Mouse (Mus musculus) heart, embryonic 15.5 days (tissue): ENCODE measurements around the gene Ubac1. TPM values are rescaled to one million over a fixed set of nuclear protein-coding genes. Genes with fewer than 3 reads are reported as not detected.
A peak's percentile ranks its signal among the peaks of the same experiment; 100 is the strongest.

Source experiments
- ATAC-seq: fragments of 200-750 bp; cut with Nextera tagmentation; replicated peaks from 2 replicates; pipeline ENCODE4 v1.8.0; 2017; ENCODE audit warnings: low read depth, moderate TSS enrichment; ENCODE audit not compliant: insufficient number of reproducible peaks, insufficient read depth, low FRiP score
- H3K27ac ChIP-seq: fragments of 300-500 bp; sonication (generic); 2 replicates; pipeline ENCODE4 v1.5.1; 2015; ENCODE audit warnings: mild to moderate bottlenecking, inconsistent platforms
- H3K27me3 ChIP-seq: fragments of 300-500 bp; sonication (generic); 2 replicates; pipeline ENCODE4 v1.6.1; 2015; ENCODE audit warnings: inconsistent platforms
- H3K36me3 ChIP-seq: fragments of 300-500 bp; sonication (generic); 2 replicates; pipeline ENCODE4 v1.6.1; 2015; ENCODE audit warnings: mild to moderate bottlenecking, inconsistent platforms
- H3K4me1 ChIP-seq: fragments of 300-500 bp; sonication (generic); replicated peaks from 2 replicates; pipeline ENCODE4 v1.6.1; 2015; ENCODE audit warnings: inconsistent platforms
- H3K4me2 ChIP-seq: fragments of 300-500 bp; sonication (generic); 2 replicates; pipeline ENCODE4 v1.6.1; 2015; ENCODE audit warnings: inconsistent platforms, mild to moderate bottlenecking, moderate library complexity
- H3K4me3 ChIP-seq: fragments of 300-500 bp; sonication (generic); 2 replicates; pipeline ENCODE4 v1.5.1; 2015; ENCODE audit warnings: mild to moderate bottlenecking, inconsistent platforms
- H3K9ac ChIP-seq: fragments of 300-500 bp; sonication (generic); 2 replicates; pipeline ENCODE4 v1.6.1; 2015; ENCODE audit warnings: mild to moderate bottlenecking, inconsistent platforms
- H3K9me3 ChIP-seq: fragments of 300-500 bp; sonication (generic); replicated peaks from 2 replicates; pipeline ENCODE4 v1.6.1; 2016; ENCODE audit warnings: inconsistent platforms
- WGBS: fragments of 180-500 bp; shearing (Covaris S2); methylation state at CpG from one replicate; pipeline ENCODE4 v1.1.7; 2015; ENCODE audit warnings: mixed read lengths; 5-methylcytosine and 5-hydroxymethylcytosine counted together
- polyA plus RNA-seq: library from polyadenylated mRNA; unstranded; fragments of >200 nt; fragmentation: Nextera tagmentation; extraction: Ambion mirVana; gene quantifications from 2 replicates; pipeline ENCODE4 v1.2.1, GENCODE M21; 2015

Ubac1 gene
- polyA plus RNA-seq, 1 experiment from 2014 or later: 105 TPM

GRCm38 (mm10) chr2:26022258-26022565 lies 665 bp upstream of the Ubac1 start:
- H3K4me3 ChIP-seq: peak overlapping the region; percentile 91
- WGBS: 81% methylated on average over 8 of the region's 8 CpGs

GRCm38 (mm10) chr2:26020714-26021560 lies 610 bp downstream of the Ubac1 start:
- H3K4me2 ChIP-seq: peak overlapping the region; percentile 84
- peak; percentile 56 for ATAC-seq
- no peaks in the 10 kb centered on the region for H3K27me3 ChIP-seq
- peaks cover 35% of the 10 kb centered on the region for H3K4me1 ChIP-seq
- WGBS: 2% methylated on average over 38 of the region's 38 CpGs
- H3K36me3 ChIP-seq: peaks cover 2% of the 10 kb centered on the region; the same call in 1 of the 2 replicates
- peak overlapping the region; percentile 82 for H3K9ac ChIP-seq
- peak overlapping the region; percentile 97 for H3K27ac ChIP-seq
- peak overlapping the region; percentile 91 for H3K4me3 ChIP-seq
- no peaks in the 10 kb centered on the region for H3K9me3 ChIP-seq

More at GRCm38 (mm10) chr2:26022258-26022565, 665 bp upstream of the Ubac1 start:
- Histone ChIP-seq H3K27ac (no peak overlapping the region), H3K9me3 (no peaks in the 10 kb centered on the region), H3K36me3 (no peaks in the 10 kb centered on the region), H3K4me1 (peaks cover 32% of the 10 kb centered on the region), H3K9ac (no peak overlapping the region), H3K27me3 (no peaks in the 10 kb centered on the region), H3K4me2 (peak overlapping the region; percentile 84)
- ATAC-seq: no peak

GRCm38 (mm10) chr2:26019923-26020322 lies 1.6 kb downstream of the Ubac1 start:
- Histone ChIP-seq H3K9ac (peak overlapping the region; percentile 82; the same call in 1 of the 2 replicates), H3K27me3 (no peaks in the 10 kb centered on the region), H3K9me3 (no peaks in the 10 kb centered on the region), H3K4me2 (peak overlapping the region; percentile 84), H3K36me3 (peaks cover 12% of the 10 kb centered on the region; the same call in 1 of the 2 replicates), H3K4me3 (peak overlapping the region; percentile 91), H3K4me1 (peaks cover 35% of the 10 kb centered on the region), H3K27ac (peak overlapping the region; percentile 97)
- WGBS: 70% methylated on average over 3 of the region's 3 CpGs
- ATAC-seq: no peak

GRCm38 (mm10) chr2:26017326-26017725 lies 4.2 kb downstream of the Ubac1 start:
- H3K9ac ChIP-seq: no peak overlapping the region
- H3K27me3 ChIP-seq: no peaks in the 10 kb centered on the region
- no peak overlapping the region for H3K4me2 ChIP-seq
- H3K27ac ChIP-seq: no peak overlapping the region
- H3K4me1 ChIP-seq: peaks cover 35% of the 10 kb centered on the region
- no peak overlapping the region for H3K4me3 ChIP-seq
- H3K9me3 ChIP-seq: no peaks in the 10 kb centered on the region
- ATAC-seq: no peak
- 64% methylated on average over 4 of the region's 4 CpGs for WGBS
- H3K36me3 ChIP-seq: peaks cover 37% of the 10 kb centered on the region

- Histone ChIP-seq H3K9me3 (no peaks in the 10 kb centered on the region), H3K27me3 (no peaks in the 10 kb centered on the region), H3K4me2 (no peak overlapping the region), H3K36me3 (peaks cover 74% of the 10 kb centered on the region), H3K9ac (no peak overlapping the region), H3K4me3 (no peak overlapping the region), H3K27ac (no peak overlapping the region), H3K4me1 (peaks cover 15% of the 10 kb centered on the region)
- 71% methylated on average over 3 of the region's 3 CpGs for WGBS
- no peak for ATAC-seq
Measured at GRCm38 (mm10) chr2:26013674-26014073, 7.9 kb downstream of the Ubac1 start.

- no peaks in the 10 kb centered on the region for H3K4me1 ChIP-seq
- no peak for ATAC-seq
- H3K36me3 ChIP-seq: peaks cover 96% of the 10 kb centered on the region
- no peak overlapping the region for H3K9ac ChIP-seq
- H3K4me3 ChIP-seq: no peak overlapping the region
- no peak overlapping the region for H3K27ac ChIP-seq
- no peaks in the 10 kb centered on the region for H3K27me3 ChIP-seq
- H3K9me3 ChIP-seq: no peaks in the 10 kb centered on the region
- WGBS: 82% methylated on average over 1 of the region's 1 CpGs
- H3K4me2 ChIP-seq: no peak overlapping the region
Measured at GRCm38 (mm10) chr2:26011420-26011819, 10.1 kb downstream of the Ubac1 start.

GRCm38 (mm10) chr2:26002001-26002400 lies 19.5 kb downstream of the Ubac1 start:
- Histone ChIP-seq H3K27me3 (no peaks in the 10 kb centered on the region), H3K27ac (no peak overlapping the region), H3K9me3 (no peaks in the 10 kb centered on the region), H3K36me3 (peaks cover 86% of the 10 kb centered on the region), H3K9ac (no peak overlapping the region), H3K4me2 (no peak overlapping the region), H3K4me3 (no peak overlapping the region), H3K4me1 (no peaks in the 10 kb centered on the region)
- ATAC-seq: no peak
- WGBS: 55% methylated on average over 2 of the region's 2 CpGs

- Histone ChIP-seq H3K9me3 (no peaks in the 10 kb centered on the region), H3K4me3 (no peak overlapping the region), H3K4me2 (no peak overlapping the region), H3K4me1 (no peaks in the 10 kb centered on the region), H3K27me3 (no peaks in the 10 kb centered on the region), H3K9ac (no peak overlapping the region), H3K27ac (no peak overlapping the region), H3K36me3 (peaks cover 81% of the 10 kb centered on the region)
- WGBS: 94% methylated on average over 5 of the region's 5 CpGs
- ATAC-seq: no peak
Measured at GRCm38 (mm10) chr2:26001136-26001535, 20.4 kb downstream of the Ubac1 start.

- Histone ChIP-seq H3K27ac (no peak overlapping the region), H3K9ac (no peak overlapping the region), H3K36me3 (peaks cover 52% of the 10 kb centered on the region), H3K4me3 (no peak overlapping the region), H3K4me1 (peaks cover under 1% of the 10 kb centered on the region; the same call in 1 of the 2 replicates), H3K9me3 (no peaks in the 10 kb centered on the region), H3K27me3 (no peaks in the 10 kb centered on the region), H3K4me2 (no peak overlapping the region)
- WGBS: 69% methylated on average over 3 of the region's 3 CpGs
- no peak for ATAC-seq
Measured at GRCm38 (mm10) chr2:25997716-25998115, 23.8 kb downstream of the Ubac1 start.

GRCm38 (mm10) chr2:25994791-25995190 lies 26.8 kb downstream of the Ubac1 start:
- no peak for ATAC-seq
- Histone ChIP-seq H3K4me2 (no peak overlapping the region), H3K27ac (no peak overlapping the region), H3K9me3 (no peaks in the 10 kb centered on the region), H3K27me3 (no peaks in the 10 kb centered on the region), H3K36me3 (peaks cover 29% of the 10 kb centered on the region), H3K4me3 (no peak overlapping the region), H3K9ac (no peak overlapping the region), H3K4me1 (peaks cover 6% of the 10 kb centered on the region)
- 77% methylated on average over 3 of the region's 3 CpGs for WGBS

- 57% methylated on average over 2 of the region's 2 CpGs for WGBS
- Histone ChIP-seq H3K9me3 (no peaks in the 10 kb centered on the region), H3K4me1 (peaks cover 15% of the 10 kb centered on the region), H3K27ac (no peak overlapping the region), H3K27me3 (no peaks in the 10 kb centered on the region), H3K4me2 (no peak overlapping the region), H3K4me3 (no peak overlapping the region), H3K9ac (no peak overlapping the region), H3K36me3 (peaks cover 7% of the 10 kb centered on the region; the same call in 1 of the 2 replicates)
- no peak for ATAC-seq
Measured at GRCm38 (mm10) chr2:25992285-25992684, 29.3 kb downstream of the Ubac1 start.

- 77% methylated on average over 1 of the region's 1 CpGs for WGBS
- no peak overlapping the region for H3K9ac ChIP-seq
- no peak for ATAC-seq
Measured at GRCm38 (mm10) chr2:25989651-25990050, 31.9 kb downstream of the Ubac1 start.

More at GRCm38 (mm10) chr2:25989651-25990050, 31.9 kb downstream of the Ubac1 start:
- no peak overlapping the region for H3K4me2 ChIP-seq
- H3K4me1 ChIP-seq: peaks cover 15% of the 10 kb centered on the region
- H3K4me3 ChIP-seq: no peak overlapping the region
- no peaks in the 10 kb centered on the region for H3K27me3 ChIP-seq
- no peak overlapping the region for H3K27ac ChIP-seq
- no peaks in the 10 kb centered on the region for H3K36me3 ChIP-seq
- no peaks in the 10 kb centered on the region for H3K9me3 ChIP-seq
